Mouse (Mus musculus) erythroblast, embryonic 14.5 days (primary cell): Measurements from ENCODE around the gene Kcng1. TPM values are rescaled to one million over a fixed set of nuclear protein-coding genes. Genes with fewer than 3 reads are reported as not detected.

Experiments used
- H3K27me3 ChIP-seq: 2 replicates; pipeline ENCODE4 v1.6.1; 2012; ENCODE audit warnings: inconsistent platforms; ENCODE audit not compliant: control insufficient read depth
- H3K36me3 ChIP-seq: 2 replicates; pipeline ENCODE4 v1.6.1; 2012; ENCODE audit warnings: mild to moderate bottlenecking, inconsistent platforms; ENCODE audit not compliant: control insufficient read depth
- H3K4me1 ChIP-seq: 2 replicates; pipeline ENCODE4 v1.6.1; 2012; ENCODE audit warnings: inconsistent platforms; ENCODE audit not compliant: control insufficient read depth
- H3K4me3 ChIP-seq: replicated peaks from 2 replicates; pipeline ENCODE3; 2012; ENCODE audit warnings: moderate library complexity, mild to moderate bottlenecking, inconsistent platforms
- H3K9me3 ChIP-seq: 2 replicates; pipeline ENCODE4 v1.6.1; 2012; ENCODE audit warnings: low read length, inconsistent platforms, mixed read lengths; ENCODE audit not compliant: control insufficient read depth
- GATA1 ChIP-seq: IDR thresholded peaks from 2 replicates; pipeline ENCODE4 v1.6.1; 2012; ENCODE audit warnings: low read length, inconsistent platforms, mixed read lengths
- TAL1 ChIP-seq: IDR thresholded peaks from 3 replicates; pipeline ENCODE4 v1.6.1; 2012; ENCODE audit warnings: low read length, inconsistent platforms, mixed read lengths
- polyA plus RNA-seq: library from polyadenylated mRNA; stranded (reverse); fragments of >175 nt; gene quantifications from 2 replicates; pipeline ENCODE4 v1.2.3, GENCODE M21; 2012

The Kcng1 gene
- not detected in 2 replicates for polyA plus RNA-seq

DNA sequence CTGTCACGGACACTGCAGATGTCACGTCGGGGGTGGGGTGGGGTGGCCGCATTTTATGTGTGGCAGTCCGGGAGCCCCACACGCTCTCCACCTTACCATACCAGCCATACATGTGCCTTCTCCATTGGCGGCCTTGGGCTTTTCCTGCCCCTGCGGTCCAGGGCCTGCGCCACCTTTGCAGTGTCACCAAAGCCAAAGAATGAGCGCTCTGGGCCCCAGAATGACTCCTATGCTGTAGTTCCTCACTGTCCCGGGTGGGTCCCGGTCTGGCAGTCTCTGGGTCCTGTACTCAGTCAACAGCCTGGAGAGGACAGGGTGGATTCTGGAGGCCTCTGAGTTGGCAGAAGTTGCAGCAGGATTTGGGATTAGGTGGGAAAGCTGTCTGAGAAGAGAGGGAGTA lies at the start of gene Kcng1:
Gene Kcng1 (minus strand): TSS at position 155 of the 400 bp plus-strand sequence.
- Histone ChIP-seq H3K4me3 (no peak within 1 kb of the TSS), H3K4me1 (no peaks in the 10 kb centered on the region), H3K36me3 (no peaks in the 10 kb centered on the region), H3K9me3 (peaks cover 3% of the 10 kb centered on the region; the same call in 1 of the 2 replicates), H3K27me3 (peaks cover 63% of the 10 kb centered on the region)
- TF ChIP-seq GATA1 (no peak), TAL1 (no peak)

DNA sequence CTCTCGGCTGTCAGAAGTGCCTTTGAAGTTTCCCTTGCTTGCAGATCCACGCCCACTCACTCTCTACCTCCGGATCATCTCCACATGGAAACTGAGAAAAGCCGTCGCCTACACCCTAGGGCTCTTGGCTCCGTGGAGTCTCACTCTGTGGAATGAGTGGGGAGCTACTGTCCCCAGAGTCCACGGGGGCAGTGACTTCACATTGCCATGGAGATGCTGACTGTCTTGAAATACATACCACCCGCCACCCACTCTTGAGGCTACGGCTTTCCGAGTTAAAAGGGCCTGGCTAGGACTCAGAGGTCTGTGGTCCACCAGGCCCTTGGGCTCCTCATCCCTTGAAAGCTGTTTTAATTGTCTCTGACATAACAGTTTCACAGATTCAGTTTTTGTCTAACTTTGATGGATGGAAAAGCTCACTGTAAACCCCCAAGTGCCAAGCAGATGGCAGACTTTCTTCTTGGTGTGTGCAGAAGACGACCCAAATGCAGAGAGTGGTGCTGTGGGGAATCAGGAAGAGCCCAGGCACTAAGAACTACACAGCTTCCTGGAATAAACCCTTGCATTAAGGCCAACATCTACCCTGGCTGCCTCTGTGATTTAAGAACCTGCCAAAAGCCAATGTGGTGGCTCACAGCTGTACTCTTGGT lies 49.0 kb upstream of the Kcng1 start:
- no peak for TF ChIP-seq TAL1
- no peak for TF ChIP-seq GATA1
- Histone ChIP-seq H3K4me3 (no peak overlapping the region), H3K4me1 (no peaks in the 10 kb centered on the region), H3K9me3 (no peaks in the 10 kb centered on the region), H3K36me3 (no peaks in the 10 kb centered on the region), H3K27me3 (no peaks in the 10 kb centered on the region)

DNA sequence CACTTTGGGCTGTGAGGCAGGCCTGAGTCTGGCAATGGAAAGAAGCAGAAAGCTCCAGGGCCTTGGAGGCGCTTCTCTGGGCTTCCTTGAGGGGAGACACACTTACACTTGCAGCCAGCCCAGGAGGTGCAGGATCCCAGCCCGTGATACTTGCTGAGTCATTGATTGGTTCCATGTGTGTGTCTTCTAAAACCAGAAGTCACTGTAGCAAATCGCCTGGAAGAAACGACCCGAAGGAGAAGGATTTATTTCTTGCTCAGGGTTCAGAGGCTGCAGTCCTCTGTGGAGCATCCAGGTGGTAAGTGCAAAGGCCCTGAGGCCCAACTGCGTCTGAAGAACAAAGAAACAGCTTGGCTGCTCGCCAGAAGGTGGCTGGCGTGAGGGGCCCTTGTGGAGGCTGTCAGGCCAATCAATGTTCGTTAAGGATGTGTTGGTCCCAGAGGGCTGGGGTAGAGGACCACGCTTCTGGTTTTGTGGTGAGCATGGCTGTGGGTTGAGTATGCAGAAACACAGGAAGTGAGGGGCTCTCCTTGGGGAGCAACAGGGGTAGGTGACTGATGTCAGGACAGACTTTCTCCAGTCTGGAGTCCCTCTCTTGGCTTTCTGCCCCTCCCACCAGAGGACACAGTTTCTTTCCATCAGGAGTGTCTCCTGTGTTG lies 40.3 kb upstream of the Kcng1 start:
- no peaks in the 10 kb centered on the region for H3K9me3 ChIP-seq
- TF ChIP-seq GATA1 (no peak), TAL1 (no peak)

DNA sequence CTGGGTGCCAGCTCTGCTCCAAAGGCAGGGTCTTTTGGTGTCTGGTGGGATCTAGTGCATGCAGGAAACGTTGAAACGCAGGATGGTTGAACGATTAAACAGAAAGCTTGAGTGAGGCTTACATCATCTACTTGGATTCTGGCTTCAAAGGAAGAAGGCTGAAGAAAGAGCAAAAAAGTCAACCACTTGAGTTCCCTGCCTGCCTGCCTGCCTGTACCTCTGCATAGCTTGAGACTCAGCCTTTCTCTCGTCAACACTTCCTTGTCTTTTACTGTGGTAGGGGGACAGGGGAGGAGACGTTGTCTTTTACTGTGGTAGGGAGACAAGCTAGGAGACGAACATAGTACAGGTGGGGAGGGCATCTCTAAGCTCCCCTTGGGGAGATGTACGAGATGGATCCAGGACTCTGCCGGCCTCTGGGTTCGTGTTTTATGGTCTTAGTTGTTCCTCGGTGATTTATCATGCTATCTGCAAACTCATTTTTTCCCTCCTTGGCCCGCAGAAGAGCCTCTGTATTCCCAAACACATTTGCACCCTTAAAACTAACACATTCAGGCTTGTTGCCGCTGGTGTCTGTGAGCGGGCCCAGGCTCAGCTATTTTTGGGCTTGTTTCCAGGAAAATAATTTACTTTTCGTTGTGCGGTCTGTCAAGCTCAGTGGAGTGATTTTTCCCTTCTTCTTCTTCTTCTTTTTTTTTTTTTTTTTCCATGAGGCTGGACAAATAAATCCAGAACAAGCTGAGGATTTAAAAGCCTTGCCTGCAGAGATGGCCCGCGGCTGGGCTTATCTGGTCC lies 39.0 kb upstream of the Kcng1 start:
- H3K27me3 ChIP-seq, result no peaks in the 10 kb centered on the region
- H3K36me3 ChIP-seq, result no peaks in the 10 kb centered on the region
- TF ChIP-seq GATA1 (no peak), TAL1 (no peak)
- H3K4me1 ChIP-seq, result no peaks in the 10 kb centered on the region
- no peak overlapping the region for H3K4me3 ChIP-seq
- H3K9me3 ChIP-seq, result no peaks in the 10 kb centered on the region

More for the DNA sequence above, 40.3 kb upstream of the Kcng1 start:
- Histone ChIP-seq H3K36me3 (no peaks in the 10 kb centered on the region), H3K4me3 (no peak overlapping the region), H3K27me3 (no peaks in the 10 kb centered on the region), H3K4me1 (no peaks in the 10 kb centered on the region)

DNA sequence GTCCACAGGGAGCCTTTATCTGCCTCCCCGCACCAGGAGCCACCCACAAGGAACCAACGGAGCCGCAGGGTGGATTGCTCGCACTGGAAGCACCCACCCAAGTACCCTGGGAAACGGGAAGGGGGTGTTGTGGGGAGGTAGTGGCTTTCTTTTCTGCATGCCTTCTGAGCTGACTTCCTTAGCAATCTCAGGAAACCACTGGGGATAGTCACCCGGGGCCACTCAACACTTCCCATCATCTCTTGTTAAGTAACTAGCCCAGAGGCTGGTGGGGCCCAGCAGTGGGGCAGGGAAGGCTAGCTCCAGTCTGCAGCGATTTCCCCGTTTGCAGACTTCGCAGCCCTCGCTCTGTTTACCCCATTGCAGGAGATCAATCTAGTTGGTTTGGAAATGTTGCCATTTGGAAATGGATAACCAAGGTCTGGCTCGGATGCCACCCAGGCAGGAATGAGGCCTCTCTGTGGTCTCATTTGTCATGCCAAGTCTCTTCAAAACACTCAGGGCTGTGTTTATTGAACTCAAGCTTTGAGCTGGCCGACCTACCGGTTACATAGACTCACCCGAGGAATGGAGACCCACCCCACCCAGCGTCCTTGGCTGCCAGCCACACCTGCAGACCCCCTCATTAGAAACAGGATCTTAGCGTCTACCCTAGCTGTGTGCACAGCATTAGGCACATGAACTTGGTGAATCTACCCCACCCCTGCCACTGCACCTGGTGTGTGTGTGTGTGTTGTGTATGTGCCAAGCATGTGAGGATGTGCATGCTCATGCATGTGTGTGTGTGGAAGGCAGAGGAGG lies 33.3 kb upstream of the Kcng1 start:
- no peak overlapping the region for H3K4me3 ChIP-seq
- TF ChIP-seq TAL1 (no peak), GATA1 (no peak)
- no peaks in the 10 kb centered on the region for H3K4me1 ChIP-seq
- H3K9me3 ChIP-seq, result no peaks in the 10 kb centered on the region
- no peaks in the 10 kb centered on the region; the same call in 1 of the 2 replicates for H3K27me3 ChIP-seq
- no peaks in the 10 kb centered on the region for H3K36me3 ChIP-seq

DNA sequence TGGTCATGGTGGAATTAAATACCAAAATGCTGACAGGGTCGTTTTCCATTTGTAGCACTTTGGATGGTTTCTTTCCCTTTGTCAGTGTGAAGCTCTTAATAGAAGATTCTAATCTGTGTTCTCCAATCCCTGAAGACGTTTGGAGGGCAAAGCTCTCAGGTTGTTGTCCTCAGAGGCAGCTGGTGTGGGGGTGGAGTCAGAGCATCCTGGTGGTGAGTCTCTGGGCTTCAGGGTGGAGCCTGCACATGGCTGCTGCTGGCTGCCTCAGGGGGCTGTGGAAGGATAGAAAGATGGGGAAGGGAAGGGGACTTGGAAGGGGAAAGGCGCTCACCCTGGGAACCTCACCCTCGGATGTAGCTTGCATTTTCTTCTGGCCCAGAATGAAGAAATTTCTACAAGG lies 31.0 kb upstream of the Kcng1 start:
- H3K9me3 ChIP-seq, result no peaks in the 10 kb centered on the region
- TF ChIP-seq GATA1 (no peak), TAL1 (no peak)
- no peak overlapping the region for H3K4me3 ChIP-seq
- no peaks in the 10 kb centered on the region for H3K4me1 ChIP-seq
- H3K27me3 ChIP-seq, result no peaks in the 10 kb centered on the region; the same call in 1 of the 2 replicates
- H3K36me3 ChIP-seq, result no peaks in the 10 kb centered on the region

DNA sequence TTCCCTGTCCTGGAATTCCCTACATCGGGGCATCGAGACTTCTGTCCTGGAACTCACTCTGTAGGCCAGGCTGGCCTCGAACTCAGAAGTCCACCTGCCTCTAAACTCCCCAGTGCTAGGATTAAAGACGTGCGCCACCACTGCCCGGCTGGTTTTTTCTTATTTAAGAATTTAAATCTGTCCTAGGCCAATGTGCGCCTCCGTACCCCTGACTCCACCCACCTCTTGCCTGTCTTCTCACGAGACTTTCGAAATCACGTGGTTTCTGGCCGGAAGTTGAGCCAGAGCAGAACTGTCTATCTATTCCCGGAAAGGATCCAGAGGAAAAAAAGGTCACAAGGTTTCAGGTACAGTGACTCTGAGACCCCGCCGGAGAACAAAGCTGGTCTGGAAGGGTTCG lies 29.5 kb upstream of the Kcng1 start:
- H3K36me3 ChIP-seq, result no peaks in the 10 kb centered on the region
- H3K4me3 ChIP-seq, result no peak overlapping the region
- no peaks in the 10 kb centered on the region for H3K9me3 ChIP-seq
- H3K27me3 ChIP-seq, result no peaks in the 10 kb centered on the region; the same call in 1 of the 2 replicates
- TF ChIP-seq GATA1 (no peak), TAL1 (no peak)
- no peaks in the 10 kb centered on the region for H3K4me1 ChIP-seq

DNA sequence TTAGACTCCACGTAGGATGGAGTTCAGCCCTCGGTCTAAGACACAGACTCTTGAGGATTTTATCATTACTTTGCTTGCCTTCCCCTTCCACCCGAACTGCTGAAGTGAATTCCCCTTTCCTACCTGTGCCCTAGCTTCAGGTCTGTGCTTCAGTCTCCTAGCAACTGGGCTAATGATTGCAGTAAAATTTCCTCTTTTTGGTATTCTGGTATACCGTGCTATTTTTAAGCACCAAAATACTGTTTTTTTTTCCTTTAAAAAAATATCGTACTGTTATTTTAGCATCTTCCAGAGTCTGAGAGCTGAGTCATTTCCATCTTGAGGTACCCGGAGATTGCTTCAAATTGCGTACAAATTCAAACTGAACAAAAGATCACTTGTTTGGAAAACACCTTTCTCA lies 27.4 kb upstream of the Kcng1 start:
- Histone ChIP-seq H3K27me3 (no peaks in the 10 kb centered on the region), H3K4me1 (no peaks in the 10 kb centered on the region), H3K4me3 (no peak overlapping the region), H3K36me3 (no peaks in the 10 kb centered on the region), H3K9me3 (no peaks in the 10 kb centered on the region)
- TF ChIP-seq GATA1 (no peak), TAL1 (no peak)

DNA sequence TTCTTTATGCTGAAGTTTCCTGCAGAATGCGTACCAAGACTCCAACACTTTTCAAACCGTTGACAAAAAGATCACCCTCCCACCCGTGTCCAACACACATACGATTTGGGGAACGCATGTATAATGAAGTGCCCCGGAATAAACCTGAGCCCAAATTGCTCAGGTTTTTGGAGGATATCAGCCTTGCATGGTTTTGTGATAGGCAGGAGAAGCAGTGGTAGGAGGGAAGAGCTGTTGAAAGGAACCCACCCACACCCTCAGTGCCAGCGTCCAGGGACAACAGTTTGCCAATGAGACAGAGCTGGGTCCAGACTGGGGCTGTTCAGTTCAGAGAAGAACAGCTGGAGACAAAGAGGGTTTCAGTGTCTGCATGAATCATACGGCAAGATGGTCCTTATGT lies 18.1 kb upstream of the Kcng1 start:
- Histone ChIP-seq H3K4me1 (no peaks in the 10 kb centered on the region), H3K27me3 (no peaks in the 10 kb centered on the region), H3K36me3 (no peaks in the 10 kb centered on the region), H3K9me3 (no peaks in the 10 kb centered on the region), H3K4me3 (no peak overlapping the region)
- no peak for TF ChIP-seq GATA1
- no peak for TF ChIP-seq TAL1
